Mouse (Mus musculus): ENCODE measurements around the gene Zc3h7b. TPM values are rescaled to one million over a fixed set of nuclear protein-coding genes. Genes with fewer than 3 reads are reported as not detected.

The Zc3h7b gene
- polyA plus RNA-seq, 2 experiments: 4.0 to 5.7 TPM

- TF ChIP-seq EP300 (IDR thresholded peaks at IDR 0.05; ENCODE audit: low read depth) (no peak), CTCF (IDR thresholded peaks at IDR 0.05; ENCODE audit: low read depth) (no peak)
- ATAC-seq (ENCODE audit: insufficient read depth): no peak
- H3K4me2 ChIP-seq (ENCODE audit: low read depth): no peak overlapping the region
- no peak overlapping the region for H3K9ac ChIP-seq (replicated peaks)
- no peak overlapping the region for H3K27ac ChIP-seq
- H3K4me1 ChIP-seq (replicated peaks; ENCODE audit: control insufficient read depth in 2 of 2, insufficient read depth in 2 of 2, low read length in 1 of 2): no peaks in the 10 kb centered on the region
- peaks cover 89% of the 10 kb centered on the region for H3K36me3 ChIP-seq (replicated peaks; ENCODE audit: control insufficient read depth, insufficient read depth, low read depth)
- WGBS (ENCODE audit: insufficient replicate concordance): 90% methylated on average over 1 of the region's 1 CpGs
- H3K27me3 ChIP-seq (ENCODE audit: control insufficient read depth, insufficient read depth, low read length): no peaks in the 10 kb centered on the region
- DNase-seq (ENCODE audit: low read depth in 3 of 3, low spot score in 3 of 3): no peak
- H3K9me3 ChIP-seq (ENCODE audit: control insufficient read depth, low read length): no peaks in the 10 kb centered on the region
- H3K4me3 ChIP-seq (ENCODE audit: insufficient read depth in 1 of 2, low read depth in 2 of 2, low read length in 2 of 2): no peak overlapping the region
Measured at GRCm38 (mm10) chr15:81709686-81710085, 35.2 kb upstream of the Zc3h7b start.

- 71% methylated on average over 4 of the region's 4 CpGs for WGBS (ENCODE audit: insufficient replicate concordance)
- H3K4me1 ChIP-seq (replicated peaks; ENCODE audit: control insufficient read depth in 2 of 2, insufficient read depth in 2 of 2, low read length in 1 of 2): no peaks in the 10 kb centered on the region
- TF ChIP-seq CTCF (IDR thresholded peaks at IDR 0.05; ENCODE audit: low read depth): no peak
- no peak for TF ChIP-seq EP300 (IDR thresholded peaks at IDR 0.05; ENCODE audit: low read depth)
Measured at GRCm38 (mm10) chr15:81710801-81711200, 34.1 kb upstream of the Zc3h7b start.

GRCm38 (mm10) chr15:81713742-81714141 is 31.1 kb upstream of the Zc3h7b start:
- Histone ChIP-seq H3K27me3 (ENCODE audit: control insufficient read depth, insufficient read depth, low read length) (no peaks in the 10 kb centered on the region), H3K9me3 (ENCODE audit: control insufficient read depth, low read length) (no peaks in the 10 kb centered on the region), H3K9ac (replicated peaks) (no peak overlapping the region), H3K4me1 (replicated peaks; ENCODE audit: control insufficient read depth in 2 of 2, insufficient read depth in 2 of 2, low read length in 1 of 2) (no peaks in the 10 kb centered on the region), H3K4me2 (ENCODE audit: low read depth) (no peak overlapping the region), H3K27ac (no peak overlapping the region), H3K36me3 (replicated peaks; ENCODE audit: control insufficient read depth, insufficient read depth, low read depth) (peaks cover 92% of the 10 kb centered on the region), H3K4me3 (ENCODE audit: insufficient read depth in 1 of 2, low read depth in 2 of 2, low read length in 2 of 2) (no peak overlapping the region)
- WGBS (ENCODE audit: insufficient replicate concordance): 79% methylated on average over 6 of the region's 6 CpGs
- TF ChIP-seq EP300 (IDR thresholded peaks at IDR 0.05; ENCODE audit: low read depth) (no peak), CTCF (IDR thresholded peaks at IDR 0.05; ENCODE audit: low read depth) (no peak)
- ATAC-seq (ENCODE audit: insufficient read depth) (no peak), DNase-seq (ENCODE audit: low read depth in 3 of 3, low spot score in 3 of 3) (no peak)

More at GRCm38 (mm10) chr15:81710801-81711200, 34.1 kb upstream of the Zc3h7b start:
- Histone ChIP-seq H3K36me3 (replicated peaks; ENCODE audit: control insufficient read depth, insufficient read depth, low read depth) (peaks cover 88% of the 10 kb centered on the region), H3K27ac (no peak overlapping the region), H3K4me3 (ENCODE audit: insufficient read depth in 1 of 2, low read depth in 2 of 2, low read length in 2 of 2) (no peak overlapping the region), H3K4me2 (ENCODE audit: low read depth) (no peak overlapping the region), H3K9me3 (ENCODE audit: control insufficient read depth, low read length) (no peaks in the 10 kb centered on the region), H3K9ac (replicated peaks) (no peak overlapping the region), H3K27me3 (ENCODE audit: control insufficient read depth, insufficient read depth, low read length) (no peaks in the 10 kb centered on the region)
- ATAC-seq (ENCODE audit: insufficient read depth) (no peak), DNase-seq (ENCODE audit: low read depth in 3 of 3, low spot score in 3 of 3) (no peak)

- Histone ChIP-seq H3K9ac (replicated peaks) (no peak overlapping the region), H3K4me1 (replicated peaks; ENCODE audit: control insufficient read depth in 2 of 2, insufficient read depth in 2 of 2, low read length in 1 of 2) (no peaks in the 10 kb centered on the region), H3K27ac (no peak overlapping the region), H3K4me2 (ENCODE audit: low read depth) (no peak overlapping the region), H3K36me3 (replicated peaks; ENCODE audit: control insufficient read depth, insufficient read depth, low read depth) (peaks cover 93% of the 10 kb centered on the region), H3K9me3 (ENCODE audit: control insufficient read depth, low read length) (no peaks in the 10 kb centered on the region), H3K27me3 (ENCODE audit: control insufficient read depth, insufficient read depth, low read length) (no peaks in the 10 kb centered on the region), H3K4me3 (ENCODE audit: insufficient read depth in 1 of 2, low read depth in 2 of 2, low read length in 2 of 2) (no peak overlapping the region)
- 90% methylated on average over 9 of the region's 9 CpGs for WGBS (ENCODE audit: insufficient replicate concordance)
- ATAC-seq (ENCODE audit: insufficient read depth): no peak
- TF ChIP-seq CTCF (IDR thresholded peaks at IDR 0.05; ENCODE audit: low read depth): no peak
- TF ChIP-seq EP300 (IDR thresholded peaks at IDR 0.05; ENCODE audit: low read depth): no peak
- DNase-seq (ENCODE audit: low read depth in 3 of 3, low spot score in 3 of 3): no peak
Measured at GRCm38 (mm10) chr15:81718336-81719138, 26.3 kb upstream of the Zc3h7b start.

- TF ChIP-seq EP300 (IDR thresholded peaks at IDR 0.05; ENCODE audit: low read depth): no peak
- 0 out of 2 replicates have a peak, but pooled peaks have one; percentile 22 for TF ChIP-seq CTCF (IDR thresholded peaks at IDR 0.05; ENCODE audit: low read depth)
- no peak overlapping the region for H3K27ac ChIP-seq
- DNase-seq (ENCODE audit: low read depth in 3 of 3, low spot score in 3 of 3) (no peak), ATAC-seq (ENCODE audit: insufficient read depth) (no peak)
- H3K27me3 ChIP-seq (ENCODE audit: control insufficient read depth, insufficient read depth, low read length): no peaks in the 10 kb centered on the region
- no peak overlapping the region for H3K4me3 ChIP-seq (ENCODE audit: insufficient read depth in 1 of 2, low read depth in 2 of 2, low read length in 2 of 2)
- no peak overlapping the region for H3K4me2 ChIP-seq (ENCODE audit: low read depth)
- H3K9ac ChIP-seq (replicated peaks): no peak overlapping the region
- H3K9me3 ChIP-seq (ENCODE audit: control insufficient read depth, low read length): no peaks in the 10 kb centered on the region
- H3K4me1 ChIP-seq (replicated peaks; ENCODE audit: control insufficient read depth in 2 of 2, insufficient read depth in 2 of 2, low read length in 1 of 2): no peaks in the 10 kb centered on the region
- WGBS (ENCODE audit: insufficient replicate concordance): 85% methylated on average over 6 of the region's 6 CpGs
- peaks cover 92% of the 10 kb centered on the region for H3K36me3 ChIP-seq (replicated peaks; ENCODE audit: control insufficient read depth, insufficient read depth, low read depth)
Measured at GRCm38 (mm10) chr15:81719139-81719531, 25.7 kb upstream of the Zc3h7b start.
